Mouse (Mus musculus) gonadal fat pad, adult 2 months (tissue): ENCODE measurements around the gene Aldh8a1. TPM values are rescaled to one million over a fixed set of nuclear protein-coding genes. Genes with fewer than 3 reads are reported as not detected.
"Not testable (repeated sequence)": the region's sequence is repeated elsewhere in the genome, so short reads cannot be mapped to it uniquely, and the experiment has no call there.

ENCODE experiments used
- DNase-seq: peaks from one replicate; pipeline ENCODE4 v3.0.0-alpha.2; 2012; ENCODE audit warnings: low read depth
- polyA plus RNA-seq: library from polyadenylated mRNA; depleted of rRNA; stranded (reverse); fragments of >200 nt; gene quantifications from 2 replicates; pipeline ENCODE4 v1.2.3, GENCODE M21; 2012

Gene Aldh8a1
- polyA plus RNA-seq, 1 experiment = 0.24 TPM

GRCm38 (mm10) chr10:21367481-21367880 is 9.6 kb upstream of the Aldh8a1 start:
- DNase-seq = no peak

- no peak for DNase-seq
Measured at GRCm38 (mm10) chr10:21369586-21369985, 7.5 kb upstream of the Aldh8a1 start.

GRCm38 (mm10) chr10:21372271-21372670 is 4.8 kb upstream of the Aldh8a1 start:
- DNase-seq = no peak

GRCm38 (mm10) chr10:21378196-21378944 is 1.3 kb downstream of the Aldh8a1 start:
- DNase-seq = no peak

- DNase-seq = no peak
Measured at GRCm38 (mm10) chr10:21382914-21383313, 5.8 kb downstream of the Aldh8a1 start.

GRCm38 (mm10) chr10:21385111-21385663 is 8.1 kb downstream of the Aldh8a1 start:
- DNase-seq = no peak

GRCm38 (mm10) chr10:21389075-21389474 is 12.0 kb downstream of the Aldh8a1 start:
- DNase-seq = no peak

- no peak for DNase-seq
Measured at GRCm38 (mm10) chr10:21390440-21390839, 13.3 kb downstream of the Aldh8a1 start.

GRCm38 (mm10) chr10:21391286-21391685 is 14.2 kb downstream of the Aldh8a1 start:
- DNase-seq = no peak

- DNase-seq = no peak
Measured at GRCm38 (mm10) chr10:21393390-21393789, 16.3 kb downstream of the Aldh8a1 start.

GRCm38 (mm10) chr10:21395426-21396139 is 18.5 kb downstream of the Aldh8a1 start:
- no peak for DNase-seq

GRCm38 (mm10) chr10:21398873-21399425 is 21.9 kb downstream of the Aldh8a1 start:
- DNase-seq = not testable (repeated sequence)

- DNase-seq = no peak
Measured at GRCm38 (mm10) chr10:21399622-21400021, 22.5 kb downstream of the Aldh8a1 start.

GRCm38 (mm10) chr10:21400031-21400430 is 22.9 kb downstream of the Aldh8a1 start:
- no peak for DNase-seq

GRCm38 (mm10) chr10:21400453-21400852 is 23.4 kb downstream of the Aldh8a1 start:
- DNase-seq = no peak

GRCm38 (mm10) chr10:21401259-21401658 is 24.2 kb downstream of the Aldh8a1 start:
- no peak for DNase-seq

- DNase-seq = no peak
Measured at GRCm38 (mm10) chr10:21404822-21405221, 27.7 kb downstream of the Aldh8a1 start.

- DNase-seq = no peak
Measured at GRCm38 (mm10) chr10:21405707-21406534, 28.8 kb downstream of the Aldh8a1 start.

- no peak for DNase-seq
Measured at GRCm38 (mm10) chr10:21410711-21411110, 33.6 kb downstream of the Aldh8a1 start.

GRCm38 (mm10) chr10:21411621-21412205 is 34.6 kb downstream of the Aldh8a1 start:
- DNase-seq = no peak

- no peak for DNase-seq
Measured at GRCm38 (mm10) chr10:21415031-21415430, 37.9 kb downstream of the Aldh8a1 start.
